Mouse (Mus musculus): ENCODE data around the gene Alg14.

Gene Alg14

GRCm38 (mm10) chr3:121277557-121277956, 14.0 kb upstream of the Alg14 start:
- no peak for DNase-seq (ENCODE audit: inconsistent age in 2 of 2, low spot score in 1 of 2)

- DNase-seq (ENCODE audit: inconsistent age in 2 of 2, low spot score in 1 of 2) = no peak
These were observed 11.9 kb upstream of the Alg14 start for GRCm38 (mm10) chr3:121279679-121280078.

GRCm38 (mm10) chr3:121282998-121283397, 8.6 kb upstream of the Alg14 start, which contains the start of gene Tmem56:
Gene Tmem56, minus strand, starts transcription at chr3:121283098.
- DNase-seq (ENCODE audit: inconsistent age in 2 of 2, low spot score in 1 of 2) = no peak

- DNase-seq (ENCODE audit: inconsistent age in 2 of 2, low spot score in 1 of 2) = no peak
These were observed 6.4 kb upstream of the Alg14 start for GRCm38 (mm10) chr3:121285219-121285618.

GRCm38 (mm10) chr3:121287151-121287550, 4.4 kb upstream of the Alg14 start:
- no peak for DNase-seq (ENCODE audit: inconsistent age in 2 of 2, low spot score in 1 of 2)

GRCm38 (mm10) chr3:121290681-121291080, 892 bp upstream of the Alg14 start:
- no peak for DNase-seq (ENCODE audit: inconsistent age in 2 of 2, low spot score in 1 of 2)

GRCm38 (mm10) chr3:121291225-121291559, 381 bp upstream of the Alg14 start:
- DNase-seq (ENCODE audit: inconsistent age in 2 of 2, low spot score in 1 of 2) = no peak

- peak in 1 of 2 experiments; percentile 30 for DNase-seq (ENCODE audit: inconsistent age in 2 of 2, low spot score in 1 of 2)
These were observed 2.6 kb downstream of the Alg14 start for GRCm38 (mm10) chr3:121294200-121294599.

GRCm38 (mm10) chr3:121306641-121307040, 15.1 kb downstream of the Alg14 start:
- DNase-seq (ENCODE audit: inconsistent age in 2 of 2, low spot score in 1 of 2) = no peak

- DNase-seq (ENCODE audit: inconsistent age in 2 of 2, low spot score in 1 of 2) = peak; percentile 73 to 92
These were observed 16.1 kb downstream of the Alg14 start for GRCm38 (mm10) chr3:121307532-121308234.

- DNase-seq (ENCODE audit: inconsistent age in 2 of 2, low spot score in 1 of 2) = no peak
These were observed 17.4 kb downstream of the Alg14 start for GRCm38 (mm10) chr3:121308935-121309334.

GRCm38 (mm10) chr3:121309429-121309828, 17.9 kb downstream of the Alg14 start:
- no peak for DNase-seq (ENCODE audit: inconsistent age in 2 of 2, low spot score in 1 of 2)

- DNase-seq (ENCODE audit: inconsistent age in 2 of 2, low spot score in 1 of 2) = peak; percentile 57 to 89
These were observed 18.5 kb downstream of the Alg14 start for GRCm38 (mm10) chr3:121309896-121310714.

- DNase-seq (ENCODE audit: inconsistent age in 2 of 2, low spot score in 1 of 2) = no peak
These were observed 20.9 kb downstream of the Alg14 start for GRCm38 (mm10) chr3:121312426-121312825.

GRCm38 (mm10) chr3:121312979-121313378, 21.4 kb downstream of the Alg14 start:
- no peak for DNase-seq (ENCODE audit: inconsistent age in 2 of 2, low spot score in 1 of 2)

- DNase-seq (ENCODE audit: inconsistent age in 2 of 2, low spot score in 1 of 2) = no peak
These were observed 22.6 kb downstream of the Alg14 start for GRCm38 (mm10) chr3:121314149-121314548.

- no peak for DNase-seq (ENCODE audit: inconsistent age in 2 of 2, low spot score in 1 of 2)
These were observed 23.9 kb downstream of the Alg14 start for GRCm38 (mm10) chr3:121315498-121315897.

GRCm38 (mm10) chr3:121319906-121320305, 28.3 kb downstream of the Alg14 start:
- DNase-seq (ENCODE audit: inconsistent age in 2 of 2, low spot score in 1 of 2) = no peak

GRCm38 (mm10) chr3:121320896-121321295, 29.3 kb downstream of the Alg14 start:
- DNase-seq (ENCODE audit: inconsistent age in 2 of 2, low spot score in 1 of 2) = no peak

GRCm38 (mm10) chr3:121323371-121323770, 31.8 kb downstream of the Alg14 start:
- DNase-seq (ENCODE audit: inconsistent age in 2 of 2, low spot score in 1 of 2) = no peak

- peak in 1 of 2 experiments; percentile 43 for DNase-seq (ENCODE audit: inconsistent age in 2 of 2, low spot score in 1 of 2)
These were observed 35.8 kb downstream of the Alg14 start for GRCm38 (mm10) chr3:121327406-121327805.

GRCm38 (mm10) chr3:121329647-121330046, 38.1 kb downstream of the Alg14 start:
- DNase-seq (ENCODE audit: inconsistent age in 2 of 2, low spot score in 1 of 2) = no peak
